Mouse (Mus musculus) urinary bladder, postnatal 4 days (tissue): ENCODE data around the gene Tesk2.
"Not testable (repeated sequence)": the region's sequence is repeated elsewhere in the genome, so short reads cannot be mapped to it uniquely, and the experiment has no call there.

Experiments
- DNase-seq, 2 experiments: peaks; one replicate each; pipeline ENCODE4 v3.0.0; 2021 to 2022; ENCODE audit warnings: low spot score in 2 of 2

Gene Tesk2

DNA sequence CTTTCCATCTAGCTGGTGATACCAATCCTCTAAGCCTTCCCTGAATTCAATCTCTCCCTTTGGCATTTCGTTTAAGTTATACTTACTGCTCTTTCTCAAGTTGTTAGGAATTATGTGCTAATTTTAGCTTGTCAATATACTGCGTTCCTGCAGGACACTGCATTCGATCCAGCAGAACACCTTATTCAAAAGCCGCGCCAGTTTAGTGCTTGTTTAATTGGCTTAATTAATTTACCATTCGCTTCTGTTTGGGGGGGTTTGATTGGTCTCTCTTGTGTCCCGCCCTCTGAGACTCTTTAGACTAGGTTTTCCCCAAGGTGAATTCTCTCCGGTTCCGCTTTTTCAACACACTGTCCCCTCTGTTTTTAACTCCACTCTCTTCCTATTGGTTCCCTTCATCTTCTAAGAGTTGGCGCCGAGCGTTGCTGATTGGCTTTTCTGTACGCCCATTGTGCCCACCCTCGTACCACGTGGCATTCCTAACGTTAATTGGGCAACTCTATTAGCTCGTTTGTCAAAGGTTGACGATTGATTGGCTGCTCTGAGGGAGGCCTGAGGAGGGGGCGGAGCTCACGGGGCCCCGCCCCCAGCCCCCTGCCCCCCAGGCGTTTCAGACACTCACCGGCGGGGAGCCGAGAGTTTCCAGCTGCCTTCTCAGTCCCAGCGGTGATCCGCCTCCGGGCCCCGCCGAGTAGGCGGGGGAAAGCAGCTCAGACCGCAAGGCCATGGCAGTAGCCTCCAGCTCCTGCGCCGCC is at the start of gene Tesk2:
Gene Tesk2 (plus strand): TSS at position 606 of the 755 bp plus-strand sequence.
- peak; percentile 88 to 90 for DNase-seq

DNA sequence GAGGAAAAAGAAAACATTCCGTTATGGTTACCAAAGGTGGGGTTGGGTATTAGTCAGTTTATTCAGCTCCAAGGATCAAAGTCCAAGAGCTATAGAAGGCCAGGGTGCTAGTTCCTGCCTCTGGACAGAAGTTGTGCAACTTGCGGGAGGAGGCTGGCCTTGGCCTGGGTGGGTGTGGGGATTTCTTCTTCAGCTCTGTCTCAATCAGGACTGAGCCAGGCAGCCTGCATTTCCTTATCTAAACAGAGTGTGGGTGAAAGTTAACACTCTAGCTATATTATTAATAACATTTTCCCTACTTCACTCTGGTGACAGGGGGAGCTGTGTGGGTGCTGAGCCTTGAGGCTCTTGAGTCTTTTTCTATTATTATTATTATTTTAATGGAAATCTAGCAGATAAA is 48.0 kb upstream of the Tesk2 start:
- peak in 1 of 2 experiments; percentile 31 for DNase-seq

DNA sequence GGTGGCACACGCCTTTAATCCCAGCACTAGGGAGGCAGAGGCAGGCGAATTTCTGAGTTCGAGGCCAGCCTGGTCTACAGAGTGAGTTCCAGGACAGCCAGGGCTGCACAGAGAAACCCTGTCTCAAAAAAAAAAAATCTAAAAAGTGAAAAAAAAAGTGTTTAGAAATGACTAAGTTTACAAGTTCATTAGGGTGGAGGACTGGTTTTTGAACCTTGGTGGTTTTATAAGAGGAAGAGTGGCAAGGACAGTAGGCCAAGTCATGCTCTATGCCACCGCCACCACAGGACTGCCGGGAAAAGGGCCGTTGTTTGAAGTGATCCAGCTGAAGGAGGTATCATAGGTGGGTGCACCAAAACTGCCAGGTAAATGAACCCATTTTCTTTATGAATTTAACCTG is 46.0 kb upstream of the Tesk2 start:
- DNase-seq: not testable (repeated sequence)

DNA sequence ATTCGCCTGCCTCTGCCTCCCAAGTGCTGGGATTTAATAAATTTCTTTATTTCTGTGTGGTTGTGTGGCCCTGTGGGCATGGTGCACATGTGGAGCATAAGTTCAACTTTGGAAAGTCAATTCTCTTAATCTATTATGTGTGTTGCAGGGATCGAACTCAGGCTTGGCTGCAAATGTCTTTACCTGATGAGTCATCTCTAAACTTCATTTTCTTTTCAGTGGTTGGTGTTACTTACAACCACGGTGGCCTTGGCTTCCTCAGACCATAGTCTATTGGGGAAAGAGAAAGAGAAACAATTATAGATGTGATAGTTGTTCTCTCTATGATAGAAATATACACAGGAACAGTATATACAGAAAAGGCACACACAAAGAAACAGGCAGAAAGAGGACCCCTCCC is 44.7 kb upstream of the Tesk2 start:
- DNase-seq: no peak

DNA sequence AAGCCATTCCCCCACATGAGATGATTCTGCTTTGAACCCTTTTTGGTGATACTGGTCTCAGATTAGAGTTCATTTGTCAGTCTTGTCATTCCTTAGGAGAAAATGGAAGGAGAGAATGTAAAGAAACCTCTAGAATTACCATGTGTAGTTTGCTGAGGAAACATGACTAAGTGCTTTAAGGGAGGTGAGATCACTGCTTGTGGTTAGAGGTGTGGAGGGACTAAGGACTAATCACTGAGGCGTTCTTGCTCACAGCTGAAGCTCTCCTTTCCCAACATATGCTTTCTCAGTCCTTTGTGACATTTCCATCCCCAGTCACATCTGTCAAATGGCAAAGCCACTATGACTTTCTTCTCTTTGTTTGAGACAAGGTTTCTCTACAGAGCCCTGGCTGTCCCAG is 42.9 kb upstream of the Tesk2 start:
- no peak for DNase-seq

DNA sequence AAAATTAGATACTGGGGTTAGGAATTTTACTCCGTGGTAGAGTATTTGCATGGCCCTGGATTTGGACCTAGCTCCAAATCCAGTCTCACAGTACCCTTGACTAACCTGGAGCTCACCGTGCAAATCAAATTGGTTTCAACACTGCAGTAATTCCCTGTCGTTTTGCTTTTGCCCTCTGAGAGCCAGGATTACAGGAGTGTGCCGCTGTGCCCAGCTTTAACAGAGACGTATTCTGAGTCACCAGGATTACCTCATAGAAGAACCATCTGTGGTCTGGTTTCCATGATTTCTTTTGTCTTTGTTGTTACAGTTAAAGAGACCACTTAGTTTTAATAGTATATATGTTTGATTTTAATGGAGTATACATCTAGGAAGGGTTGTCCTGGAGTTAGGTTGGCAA is 41.6 kb upstream of the Tesk2 start:
- no peak for DNase-seq

DNA sequence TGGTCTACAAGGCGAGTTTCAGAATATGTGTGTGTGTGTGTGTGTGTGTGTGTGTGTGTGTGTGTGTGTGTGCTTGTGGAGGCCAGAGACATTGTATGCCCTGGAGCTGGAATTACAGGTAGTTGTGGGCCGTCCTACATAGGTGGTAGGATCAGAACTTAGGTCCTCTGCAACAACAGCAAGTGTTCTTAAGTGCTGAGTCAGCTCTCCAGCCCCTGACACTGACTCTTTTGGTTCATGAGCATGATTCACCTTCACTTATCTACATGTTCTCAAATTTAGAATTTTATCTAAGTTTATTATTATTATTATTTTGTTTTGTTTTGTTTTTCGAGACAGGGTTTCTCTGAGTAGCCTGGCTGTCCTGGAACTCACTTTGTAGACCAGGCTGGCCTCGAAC is 40.2 kb upstream of the Tesk2 start:
- not testable (repeated sequence) for DNase-seq

DNA sequence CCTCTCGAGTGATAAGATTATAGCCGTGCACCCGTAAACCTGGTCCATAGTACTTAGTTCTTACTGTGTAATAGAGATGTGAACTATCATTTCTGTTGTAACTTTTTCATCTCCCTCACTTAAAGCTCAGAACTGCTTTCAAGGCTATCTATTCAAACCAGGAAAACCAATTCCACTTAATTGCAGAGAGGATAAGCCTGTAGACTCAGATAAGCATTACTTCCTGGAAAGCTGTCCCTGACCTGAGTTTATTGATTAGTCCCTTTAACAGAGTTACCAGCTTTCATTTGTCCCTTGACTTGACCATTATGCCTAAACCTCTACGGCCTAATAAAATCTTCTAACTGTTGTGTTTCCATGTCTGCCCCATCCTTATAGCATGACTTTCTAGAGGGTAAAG is 36.8 kb upstream of the Tesk2 start:
- no peak for DNase-seq

DNA sequence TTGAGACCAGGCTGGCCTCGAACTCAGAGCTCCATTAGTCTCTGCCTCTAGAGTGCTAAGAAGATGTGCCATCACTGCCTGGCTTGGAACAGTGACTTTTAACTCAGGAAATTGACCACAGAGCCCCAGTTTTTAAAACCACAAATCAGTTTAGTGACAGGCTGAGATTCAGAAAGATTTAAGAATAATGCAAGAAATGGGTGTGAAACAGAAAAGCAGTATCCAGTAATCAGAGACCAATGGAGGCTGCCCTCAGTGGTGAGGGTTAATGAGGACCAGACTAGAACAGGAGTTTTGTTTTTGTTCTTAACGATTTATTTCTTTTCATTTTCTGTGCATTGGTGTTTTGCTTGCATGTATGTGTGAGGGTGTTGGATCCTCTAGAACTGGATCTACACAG is 36.1 kb upstream of the Tesk2 start:
- DNase-seq: no peak

DNA sequence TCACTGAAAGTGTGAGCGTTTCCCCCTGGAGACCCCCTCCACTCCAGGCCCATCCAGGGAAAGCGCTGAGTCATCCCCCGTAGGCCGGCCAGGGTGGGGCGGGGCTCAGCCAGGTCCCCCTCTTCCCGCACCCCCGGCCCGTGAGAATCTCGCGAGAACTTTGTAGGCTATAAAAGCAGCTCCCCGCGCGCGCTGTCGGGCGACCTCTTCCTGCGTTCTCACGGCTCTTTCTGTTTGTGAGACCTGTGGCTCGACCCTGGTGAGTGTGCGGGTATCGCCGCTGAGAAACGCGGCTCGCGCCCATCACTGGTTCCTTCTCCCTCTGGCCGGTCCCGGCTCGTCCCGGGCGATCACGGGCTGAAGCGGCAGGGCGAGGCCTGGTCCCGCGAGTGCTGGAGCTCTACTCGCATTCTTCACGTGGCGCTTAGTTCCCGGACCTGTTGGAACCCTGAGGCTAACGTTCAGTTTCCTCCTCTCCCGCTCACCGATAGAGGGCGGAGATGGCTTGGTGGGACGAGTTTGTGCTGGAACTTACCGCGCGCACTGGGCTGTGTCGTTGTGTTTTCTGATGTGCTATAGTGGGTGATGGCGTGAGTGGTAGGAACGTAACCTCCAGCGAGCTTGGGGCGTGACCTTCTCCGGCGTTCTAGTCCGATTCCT is 35.2 kb upstream of the Tesk2 start, which contains the start of gene Prdx1:
Gene Prdx1 (plus strand): TSS at position 143 of the 660 bp plus-strand sequence.
- DNase-seq: peak; percentile 96 to 99

DNA sequence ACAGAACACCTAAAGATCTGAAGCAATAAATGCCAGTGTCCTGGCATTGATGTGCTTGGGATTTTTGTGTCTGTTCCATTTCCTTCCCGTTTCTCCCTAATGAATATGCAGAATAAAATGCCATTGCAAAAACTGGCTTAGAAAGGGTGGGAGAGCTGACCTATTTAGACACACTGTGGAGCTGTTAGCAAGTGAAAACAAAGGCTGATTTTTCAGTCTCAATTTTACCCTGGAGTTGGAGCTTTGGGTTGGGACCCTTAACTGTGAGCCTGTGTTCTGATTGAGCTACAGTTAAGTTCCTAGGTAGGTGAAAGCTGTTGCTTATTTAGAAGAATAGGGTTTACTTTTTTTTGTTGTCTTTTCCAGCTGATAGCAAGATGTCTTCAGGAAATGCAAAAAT is 33.7 kb upstream of the Tesk2 start:
- DNase-seq: no peak

DNA sequence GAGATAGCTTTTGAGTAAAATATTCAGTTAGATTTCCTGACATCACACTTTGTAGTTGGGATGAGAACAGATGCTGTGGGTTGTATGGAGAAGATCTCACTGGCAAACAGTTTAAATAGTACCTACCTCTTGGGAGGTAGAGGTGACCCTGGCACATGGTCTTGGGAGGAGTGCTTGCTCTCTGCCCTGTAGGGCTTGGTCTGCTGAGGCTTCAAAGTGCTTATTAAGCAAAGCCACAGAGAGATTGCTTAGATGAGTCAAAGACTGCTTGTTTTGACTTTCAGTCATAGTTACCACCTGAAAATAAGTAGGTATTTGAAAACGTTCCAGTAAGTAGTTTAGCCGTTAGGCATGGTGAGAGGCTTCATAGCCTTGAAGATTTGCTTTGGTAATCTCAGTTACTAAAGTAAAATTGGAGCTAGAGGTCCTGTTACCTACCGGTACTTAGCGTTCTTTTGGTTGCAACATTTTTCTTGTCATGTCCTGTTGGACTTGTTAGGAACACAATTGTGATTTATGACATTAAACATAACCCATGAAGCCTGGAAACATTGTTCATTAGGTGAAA is 31.4 kb upstream of the Tesk2 start:
- DNase-seq: no peak

DNA sequence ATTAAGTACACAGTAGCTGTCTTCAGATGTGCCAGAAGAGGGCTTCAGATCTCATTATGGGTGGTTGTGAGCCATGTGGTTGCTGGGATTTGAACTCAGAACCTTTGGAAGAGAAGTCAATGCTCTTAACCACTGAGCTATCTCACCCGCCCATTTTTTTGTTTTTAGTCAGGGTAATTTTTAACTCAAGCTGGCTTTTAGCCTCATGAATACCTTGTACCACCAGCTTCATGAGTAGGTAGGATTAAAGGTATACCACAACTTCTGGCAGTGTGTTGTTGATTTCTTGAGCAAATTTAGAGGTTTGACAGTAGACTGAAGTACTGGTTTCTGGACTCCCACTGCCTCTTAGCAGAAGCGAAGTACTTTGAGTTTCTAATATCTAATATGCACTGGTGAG is 28.6 kb upstream of the Tesk2 start:
- no peak for DNase-seq

DNA sequence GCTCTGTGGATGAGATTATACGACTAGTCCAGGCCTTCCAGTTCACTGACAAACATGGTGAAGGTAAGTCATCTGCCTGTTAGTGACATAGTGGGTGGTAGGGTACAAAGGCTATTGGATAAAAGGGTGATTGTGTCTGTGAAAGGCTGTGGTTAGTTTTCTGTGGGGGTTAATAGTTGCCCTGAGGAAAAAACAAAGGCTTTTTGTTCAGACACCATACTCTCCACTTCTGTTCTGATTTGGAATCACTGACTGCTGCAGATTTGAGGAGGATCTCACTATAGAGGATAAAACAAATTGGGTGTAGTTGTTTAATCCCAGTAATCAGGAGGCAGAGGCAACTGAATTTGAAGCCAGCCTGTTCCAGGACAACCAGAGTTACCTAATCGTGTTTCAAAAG is 27.0 kb upstream of the Tesk2 start:
- no peak for DNase-seq

DNA sequence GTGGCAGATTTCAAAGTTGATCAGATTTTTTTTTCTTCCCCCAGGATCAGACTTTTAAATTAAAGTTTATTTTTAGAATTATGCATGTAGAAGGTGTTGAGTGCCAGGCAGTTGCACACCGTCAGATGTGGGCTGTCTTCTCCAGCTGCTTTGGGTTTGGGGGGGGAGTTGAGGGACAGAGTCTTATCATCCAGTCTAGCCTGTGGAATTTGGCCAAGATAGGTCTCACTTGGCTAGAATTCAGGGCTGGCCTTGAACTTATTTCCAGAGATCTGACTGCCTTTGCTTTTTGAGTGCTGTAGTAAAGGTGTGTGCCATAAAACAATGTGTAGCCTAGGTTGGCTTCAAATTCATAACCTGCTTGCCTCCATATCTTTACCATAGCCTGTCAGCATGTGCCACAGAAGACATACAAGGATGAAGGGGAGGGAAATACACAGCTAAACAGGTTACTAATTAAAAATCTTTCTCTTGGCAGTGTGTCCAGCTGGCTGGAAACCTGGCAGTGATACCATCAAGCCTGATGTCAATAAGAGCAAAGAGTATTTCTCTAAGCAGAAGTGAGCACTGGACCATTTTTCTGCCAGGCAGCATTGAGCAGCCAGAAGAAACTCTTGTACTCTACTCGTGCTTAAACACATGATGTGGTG is 21.9 kb upstream of the Tesk2 start:
- DNase-seq: no peak

DNA sequence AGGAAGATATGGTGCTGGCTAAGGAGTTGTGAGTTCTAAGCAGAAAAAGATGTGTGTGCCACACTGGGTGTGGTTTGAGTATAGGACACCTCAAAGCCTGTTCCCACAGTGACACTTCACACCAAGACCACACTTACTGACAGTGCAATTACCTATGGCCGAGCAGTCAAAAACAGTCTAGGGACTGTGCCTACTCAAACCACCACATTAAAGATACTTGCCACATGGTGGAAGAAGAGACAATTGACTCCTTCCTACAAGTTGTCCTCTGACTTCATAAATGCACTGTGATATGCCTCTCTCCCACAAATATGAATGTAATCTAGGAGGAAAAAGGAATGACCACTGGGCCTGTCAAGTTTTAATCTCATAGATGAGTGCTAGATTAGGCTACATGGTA is 19.8 kb upstream of the Tesk2 start:
- no peak for DNase-seq

DNA sequence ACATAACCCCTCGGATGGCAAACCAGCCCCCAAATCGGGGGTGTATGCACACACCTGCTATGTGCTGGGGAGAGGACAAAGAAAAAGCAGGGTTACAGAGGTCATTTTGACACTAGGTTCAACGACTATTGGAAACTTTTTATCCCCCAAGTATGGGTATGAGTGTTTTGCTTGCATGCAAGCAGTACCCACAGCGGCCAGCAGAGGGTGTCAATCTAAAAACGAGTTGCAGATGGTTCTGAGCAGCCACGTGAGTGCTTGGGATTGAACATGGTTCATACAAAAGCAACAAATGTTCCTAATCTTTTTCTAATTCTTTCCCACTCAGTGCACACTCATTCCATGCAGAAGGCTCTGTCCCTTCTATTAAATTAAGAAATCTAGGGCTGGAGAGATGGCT is 16.9 kb upstream of the Tesk2 start:
- DNase-seq: peak; percentile 48 to 81

DNA sequence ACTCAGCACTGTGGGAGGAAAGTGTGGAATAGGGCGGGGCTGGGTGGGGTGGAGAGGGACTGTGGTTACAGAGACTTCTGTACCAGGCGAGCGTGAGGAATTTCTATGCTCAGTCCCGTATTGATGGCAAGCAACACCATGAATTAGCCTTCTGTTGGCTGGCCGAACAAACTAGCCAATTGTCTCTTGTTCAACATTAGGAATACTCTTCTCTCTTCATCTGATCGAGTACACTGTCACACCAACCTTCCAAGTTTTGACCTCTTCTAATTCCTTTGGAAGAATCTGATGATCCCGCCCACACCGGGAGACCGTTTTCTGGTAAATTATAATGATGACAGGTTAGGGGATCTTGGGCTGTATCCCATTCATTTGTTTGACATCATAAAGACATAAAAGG is 13.1 kb upstream of the Tesk2 start:
- no peak for DNase-seq

DNA sequence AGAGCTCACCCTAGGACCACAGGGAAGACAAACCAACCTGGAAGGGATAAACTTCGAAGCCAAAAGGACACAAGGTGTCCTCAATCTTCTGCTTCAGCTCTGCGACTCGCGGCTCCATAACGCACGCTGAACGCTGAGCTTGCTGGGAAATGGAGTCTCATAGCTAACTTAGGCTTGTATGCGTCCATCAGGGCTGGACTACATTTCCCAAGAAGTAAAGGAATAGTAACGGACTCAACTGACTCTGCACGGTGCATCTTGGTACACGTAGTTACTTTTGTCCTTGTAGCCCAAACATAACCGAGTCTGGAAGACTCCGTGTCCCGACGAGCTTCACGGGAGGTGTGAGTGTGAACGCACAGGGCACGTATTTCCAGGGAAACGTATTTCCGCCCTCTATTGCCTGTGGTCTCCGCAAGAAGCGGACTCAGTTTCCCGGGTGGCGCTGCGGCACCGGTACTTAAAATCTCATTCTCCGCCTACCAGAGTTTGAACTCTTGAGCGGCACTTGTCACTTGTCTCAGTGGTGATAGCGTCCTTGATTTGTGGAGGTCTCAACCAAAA is 12.5 kb upstream of the Tesk2 start, which contains the start of the genes Mmachc and Ccdc163:
Gene Mmachc (minus strand): TSS at position 206 of the 564 bp plus-strand sequence.
Gene Ccdc163 (plus strand): TSS at position 309 of the 564 bp plus-strand sequence.
- peak; percentile 85 to 86 for DNase-seq

DNA sequence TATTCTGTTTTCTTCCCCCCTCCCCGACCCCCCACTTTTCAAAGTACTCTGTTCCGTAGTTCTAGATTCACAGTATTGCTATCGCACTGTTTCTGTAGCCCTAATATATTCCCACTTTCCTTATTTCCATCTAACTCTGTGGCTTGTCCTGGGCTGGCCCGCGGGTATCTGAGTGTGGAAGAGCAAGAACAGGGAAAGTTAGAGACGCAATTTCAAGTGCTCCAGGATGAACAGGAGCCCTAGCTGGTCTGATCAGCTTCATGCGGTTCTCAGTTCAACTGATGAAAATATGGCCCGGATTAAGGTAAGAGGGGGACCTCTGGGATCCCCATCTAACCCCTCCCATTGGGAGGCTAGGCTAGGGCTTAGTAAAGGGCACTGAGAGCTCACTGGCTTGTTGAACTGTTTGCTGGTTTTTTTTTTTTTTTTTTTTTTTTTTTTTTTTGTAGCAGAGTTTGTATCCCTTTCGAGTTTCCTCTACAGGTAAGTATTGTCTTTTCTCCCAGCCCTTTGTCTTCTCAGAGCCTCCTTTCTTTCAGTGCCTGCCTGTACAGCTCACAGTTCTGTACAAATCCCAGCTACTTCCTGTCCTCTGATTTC is 11.9 kb upstream of the Tesk2 start:
- no peak for DNase-seq

DNA sequence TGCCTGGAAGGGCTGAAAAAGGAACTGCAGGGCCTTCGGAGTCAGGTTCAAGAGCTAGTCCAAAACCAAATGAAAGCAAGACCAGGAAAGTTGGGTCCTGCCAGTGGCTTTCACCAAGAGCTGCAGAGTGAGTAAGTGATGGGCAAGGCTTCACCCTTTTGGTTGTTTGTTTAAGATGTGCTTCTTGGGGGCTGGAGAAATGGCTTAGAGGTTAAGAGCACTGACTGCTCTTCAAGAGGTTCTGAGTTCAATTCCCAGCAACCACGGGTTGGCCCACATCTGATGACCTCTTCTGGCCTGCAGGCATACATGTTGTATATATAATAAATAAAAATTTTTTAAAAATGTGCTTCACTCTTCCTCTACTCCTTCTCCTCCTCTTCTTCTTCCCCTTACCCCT is 10.6 kb upstream of the Tesk2 start:
- DNase-seq: no peak

DNA sequence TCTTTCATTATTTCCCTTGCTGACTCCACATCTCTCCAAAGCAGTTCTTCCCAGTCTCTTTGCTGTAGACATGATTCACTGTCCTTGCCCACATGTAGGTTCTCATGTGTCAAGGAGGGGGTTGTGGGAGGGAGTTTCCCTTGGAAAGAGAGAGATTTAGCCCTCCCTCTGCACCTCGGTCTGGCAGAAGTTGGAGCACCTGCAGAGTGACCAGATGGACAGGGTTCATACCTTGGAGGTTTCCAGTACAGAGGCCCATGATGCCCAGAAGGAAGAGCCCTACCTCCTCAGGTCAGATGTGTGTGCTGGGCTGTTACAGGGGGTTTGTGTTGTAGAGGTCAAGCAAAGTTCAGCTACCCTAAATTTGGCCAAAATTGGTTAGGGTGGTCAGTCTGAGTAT is 8.2 kb upstream of the Tesk2 start:
- no peak for DNase-seq
